In the genomic region with DNA sequence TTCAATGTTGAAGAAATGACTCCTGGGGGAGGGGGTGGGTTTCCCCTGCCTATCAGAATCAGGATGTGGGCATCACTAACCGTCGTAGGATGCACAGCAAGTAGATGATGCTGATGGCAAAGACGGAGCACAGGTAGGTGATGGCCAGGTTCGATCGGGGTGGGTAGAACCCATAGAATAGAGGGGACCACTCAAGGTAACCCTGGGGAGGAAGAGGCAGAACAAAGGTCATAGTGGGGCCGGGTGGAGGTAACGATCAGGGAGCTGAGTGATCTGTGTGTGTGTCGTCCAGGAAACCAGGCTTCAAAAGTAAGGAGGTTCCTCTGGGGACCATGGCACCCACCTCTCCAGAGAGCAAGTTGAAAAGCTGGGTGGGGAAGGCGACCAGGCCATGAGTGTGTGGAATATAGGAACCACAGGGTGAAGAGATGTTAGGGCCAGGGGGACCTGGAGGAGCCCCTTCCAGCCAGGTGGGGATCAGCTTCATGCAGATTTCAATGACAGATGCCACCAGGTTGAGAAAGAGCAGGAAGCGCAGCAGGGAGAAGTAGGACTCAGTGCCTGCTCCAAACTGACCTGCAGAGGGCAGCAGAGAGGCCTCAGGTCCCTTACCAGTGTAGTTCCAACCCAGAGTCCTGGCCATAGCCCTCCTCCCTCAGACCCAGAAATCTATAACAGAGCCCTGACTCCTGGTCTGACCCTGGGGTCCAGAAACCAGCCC, we compare ENCODE assay signal across 7 mouse cellular contexts. TPM values are rescaled to one million over a fixed set of nuclear protein-coding genes. Genes with fewer than 3 reads are reported as not detected.
A peak's percentile ranks its signal among the peaks of the same experiment; 100 is the strongest.
DNase-seq lines count a peak whose midpoint lies in the region; ATAC-seq and TF ChIP-seq lines count a peak whose summit lies in the region.

No protein-coding gene starts in this region.

- peak; percentile 91 for DNase-seq in adrenal gland, postnatal 14 days
- DNase-seq in embryonic facial prominence, embryonic 11.5 days (ENCODE audit: low spot score): peak; percentile 88
- DNase-seq in heart, adult 2 months: peak; percentile 77 to 84
- peak; percentile 56 to 83 for DNase-seq in kidney, adult 8-10 months
- peak; percentile 93 for DNase-seq in midbrain, embryonic 14.5 days
- DNase-seq in spleen, adult 18-20 months: peak; percentile 64 to 82

- H3K4me3 ChIP-seq in embryonic facial prominence, embryonic 11.5 days (ENCODE audit: low read depth, low read length): no peak overlapping the region
- H3K4me3 ChIP-seq in heart, adult 2 months: no peak overlapping the region
- no peak overlapping the region for H3K4me3 ChIP-seq in limb, embryonic 12.5 days (replicated peaks)
- H3K4me3 ChIP-seq in midbrain, embryonic 14.5 days (replicated peaks; ENCODE audit: low read depth, low read length): no peak overlapping the region

- H3K4me1 ChIP-seq in embryonic facial prominence, embryonic 11.5 days (ENCODE audit: control insufficient read depth, insufficient read depth, low read length): no peaks in the 10 kb centered on the region
- no peaks in the 10 kb centered on the region for H3K4me1 ChIP-seq in heart, adult 2 months (ENCODE audit: control insufficient read depth, insufficient read depth, low read length)
- H3K4me1 ChIP-seq in limb, embryonic 12.5 days (replicated peaks): no peaks in the 10 kb centered on the region
- H3K4me1 ChIP-seq in midbrain, embryonic 14.5 days (ENCODE audit: control insufficient read depth, insufficient read depth, low read length): no peaks in the 10 kb centered on the region

- H3K4me2 ChIP-seq in embryonic facial prominence, embryonic 11.5 days (ENCODE audit: low read depth, low read length): no peak overlapping the region
- H3K4me2 ChIP-seq in limb, embryonic 12.5 days: no peak overlapping the region
- H3K4me2 ChIP-seq in midbrain, embryonic 14.5 days (ENCODE audit: low read length): no peak overlapping the region

- H3K27me3 ChIP-seq in embryonic facial prominence, embryonic 11.5 days (ENCODE audit: control insufficient read depth, insufficient read depth, low read length): no peaks in the 10 kb centered on the region
- H3K27me3 ChIP-seq in heart, adult 2 months (ENCODE audit: control insufficient read depth, insufficient read depth, low read length): no peaks in the 10 kb centered on the region
- no peaks in the 10 kb centered on the region for H3K27me3 ChIP-seq in limb, embryonic 12.5 days
- H3K27me3 ChIP-seq in midbrain, embryonic 14.5 days (ENCODE audit: control insufficient read depth, insufficient read depth, low read length): no peaks in the 10 kb centered on the region

- no peak for TF ChIP-seq POLR2A in heart, adult 2 months (IDR thresholded peaks at IDR 0.05; ENCODE audit: insufficient read depth, low read depth, low read length)

- TF ChIP-seq CTCF in heart, adult 2 months (IDR thresholded peaks at IDR 0.05): peak; percentile 99

- H3K27ac ChIP-seq in embryonic facial prominence, embryonic 11.5 days (replicated peaks; ENCODE audit: low read depth, low read length): no peak overlapping the region
- no peak overlapping the region for H3K27ac ChIP-seq in heart, adult 2 months
- H3K27ac ChIP-seq in limb, embryonic 12.5 days: no peak overlapping the region
- H3K27ac ChIP-seq in midbrain, embryonic 14.5 days (replicated peaks; ENCODE audit: low read depth, low read length): no peak overlapping the region

- peak; percentile 87 for ATAC-seq in embryonic facial prominence, embryonic 11.5 days (replicated peaks; ENCODE audit: insufficient number of reproducible peaks, low FRiP score, low TSS enrichment, low read depth)
- ATAC-seq in limb, embryonic 12.5 days (ENCODE audit: insufficient number of reproducible peaks, insufficient read depth, low FRiP score, low TSS enrichment, low read depth): peak; percentile 79
- peak; percentile 85; the same call in 1 of the 2 replicates for ATAC-seq in midbrain, embryonic 14.5 days (ENCODE audit: low FRiP score, low TSS enrichment)

- intact Hi-C loops in heart, adult 2 months (cut with DNase I): loop anchor here (5.0 kb wide), 1 partner anchor 67 kb away; no protein-coding TSS in a partner anchor

- no peaks in the 10 kb centered on the region for H3K79me2 ChIP-seq in heart, adult 2 months (replicated peaks; ENCODE audit: control insufficient read depth, insufficient read depth, low read length)

- no peaks in the 10 kb centered on the region for H3K36me3 ChIP-seq in embryonic facial prominence, embryonic 11.5 days (replicated peaks; ENCODE audit: control insufficient read depth, insufficient read depth, low read depth, low read length)
- no peaks in the 10 kb centered on the region for H3K36me3 ChIP-seq in heart, adult 2 months (ENCODE audit: control insufficient read depth, insufficient read depth, low read length)
- peaks cover 13% of the 10 kb centered on the region for H3K36me3 ChIP-seq in limb, embryonic 12.5 days
- 0 out of 2 replicates have a peak, but pooled peaks cover 5% of the 10 kb centered on the region for H3K36me3 ChIP-seq in midbrain, embryonic 14.5 days (ENCODE audit: control insufficient read depth, insufficient read depth, low read length)

- TF ChIP-seq EP300 in heart, adult 2 months (IDR thresholded peaks at IDR 0.05; ENCODE audit: insufficient read depth, low read depth, low read length): no peak

- no peak overlapping the region for H3K9ac ChIP-seq in embryonic facial prominence, embryonic 11.5 days (replicated peaks; ENCODE audit: low read length)
- H3K9ac ChIP-seq in heart, adult 2 months (ENCODE audit: low read depth, low read length): no peak overlapping the region
- no peak overlapping the region for H3K9ac ChIP-seq in limb, embryonic 12.5 days (replicated peaks)
- no peak overlapping the region for H3K9ac ChIP-seq in midbrain, embryonic 14.5 days (replicated peaks; ENCODE audit: low read length)

- H3K9me3 ChIP-seq in embryonic facial prominence, embryonic 11.5 days (replicated peaks; ENCODE audit: control insufficient read depth, low read length): no peaks in the 10 kb centered on the region
- no peaks in the 10 kb centered on the region for H3K9me3 ChIP-seq in limb, embryonic 12.5 days
- H3K9me3 ChIP-seq in midbrain, embryonic 14.5 days (ENCODE audit: control insufficient read depth, low read length): no peaks in the 10 kb centered on the region

- 74% methylated on average over 10 of the region's 10 CpGs for WGBS in embryonic facial prominence, embryonic 11.5 days
- WGBS in heart, adult 2 months: 66% methylated on average over 10 of the region's 10 CpGs
- WGBS in limb, embryonic 12.5 days: 67% methylated on average over 10 of the region's 10 CpGs
- 67% methylated on average over 10 of the region's 10 CpGs for WGBS in midbrain, embryonic 14.5 days

RNA-seq across cellular contexts. Expression of gene Tmc4, which starts 2.7 kb away (rescaled TPM):
- 5.6 and 6.9 TPM in 2 replicates for total RNA-seq in adrenal gland, postnatal 14 days (2021)
- 3.9 and 4.3 TPM in 2 replicates for polyA plus RNA-seq in embryonic facial prominence, embryonic 11.5 days (2014; fragmentation: Nextera tagmentation; extraction: Ambion mirVana)
- 1 to 10 TPM; 1.4 to 2.1 TPM for total RNA-seq in heart, adult 2 months (2021)
- polyA plus RNA-seq in heart, adult 2 months (2012; rRNA removed): 3.3 and 4.9 TPM in 2 replicates
- 6.6 and 6.7 TPM in 2 replicates for polyA plus RNA-seq in limb, embryonic 12.5 days (2016; fragmentation: Nextera tagmentation; extraction: Ambion mirVana)
- polyA plus RNA-seq in midbrain, embryonic 14.5 days (2014; fragmentation: Nextera tagmentation; extraction: Ambion mirVana): 3.0 and 3.2 TPM in 2 replicates

RNA-seq across cellular contexts. Expression of gene Leng1, which starts 9.0 kb away (rescaled TPM):
- total RNA-seq in adrenal gland, postnatal 14 days (2021): 14.7 and 15.9 TPM in 2 replicates
- 15.3 and 16.5 TPM in 2 replicates for polyA plus RNA-seq in embryonic facial prominence, embryonic 11.5 days (2014; fragmentation: Nextera tagmentation; extraction: Ambion mirVana)
- 10 to 100 TPM; 11.8 to 12.8 TPM for total RNA-seq in heart, adult 2 months (2021)
- 4.8 and 5.9 TPM in 2 replicates for polyA plus RNA-seq in heart, adult 2 months (2012; rRNA removed)
- polyA plus RNA-seq in limb, embryonic 12.5 days (2016; fragmentation: Nextera tagmentation; extraction: Ambion mirVana): 19.5 and 20.7 TPM in 2 replicates
- 10.6 TPM in 2 replicates for polyA plus RNA-seq in midbrain, embryonic 14.5 days (2014; fragmentation: Nextera tagmentation; extraction: Ambion mirVana)

RNA-seq across cellular contexts. Expression of gene Tsen34, which starts 18.0 kb away (rescaled TPM):
- 97.1 and 101 TPM in 2 replicates for total RNA-seq in adrenal gland, postnatal 14 days (2021)
- 257 and 283 TPM in 2 replicates for polyA plus RNA-seq in embryonic facial prominence, embryonic 11.5 days (2014; fragmentation: Nextera tagmentation; extraction: Ambion mirVana)
- total RNA-seq in heart, adult 2 months (2021): 10 to 100 TPM; 60.0 to 66.6 TPM
- 80.8 and 82.3 TPM in 2 replicates for polyA plus RNA-seq in heart, adult 2 months (2012; rRNA removed)
- polyA plus RNA-seq in limb, embryonic 12.5 days (2016; fragmentation: Nextera tagmentation; extraction: Ambion mirVana): 284 and 296 TPM in 2 replicates
- polyA plus RNA-seq in midbrain, embryonic 14.5 days (2014; fragmentation: Nextera tagmentation; extraction: Ambion mirVana): 232 and 277 TPM in 2 replicates

RNA-seq across cellular contexts. Expression of gene Mboat7, which starts 18.7 kb away (rescaled TPM):
- 51.8 and 55.3 TPM in 2 replicates for total RNA-seq in adrenal gland, postnatal 14 days (2021)
- polyA plus RNA-seq in embryonic facial prominence, embryonic 11.5 days (2014; fragmentation: Nextera tagmentation; extraction: Ambion mirVana): 27.6 and 28.4 TPM in 2 replicates
- total RNA-seq in heart, adult 2 months (2021): 10 to 100 TPM; 19.2 to 19.7 TPM
- polyA plus RNA-seq in heart, adult 2 months (2012; rRNA removed): 24.9 and 25.0 TPM in 2 replicates
- polyA plus RNA-seq in limb, embryonic 12.5 days (2016; fragmentation: Nextera tagmentation; extraction: Ambion mirVana): 59.4 and 61.4 TPM in 2 replicates
- polyA plus RNA-seq in midbrain, embryonic 14.5 days (2014; fragmentation: Nextera tagmentation; extraction: Ambion mirVana): 70.6 and 70.7 TPM in 2 replicates

RNA-seq across cellular contexts. Expression of gene Rps9, which starts 29.1 kb away (rescaled TPM):
- total RNA-seq in adrenal gland, postnatal 14 days (2021): 962 and 1,107 TPM in 2 replicates
- 1,406 and 1,416 TPM in 2 replicates for polyA plus RNA-seq in embryonic facial prominence, embryonic 11.5 days (2014; fragmentation: Nextera tagmentation; extraction: Ambion mirVana)
- total RNA-seq in heart, adult 2 months (2021): 100 to 1,000 TPM; 584 to 688 TPM
- polyA plus RNA-seq in heart, adult 2 months (2012; rRNA removed): 761 and 901 TPM in 2 replicates
- polyA plus RNA-seq in limb, embryonic 12.5 days (2016; fragmentation: Nextera tagmentation; extraction: Ambion mirVana): 1,389 and 1,455 TPM in 2 replicates
- 857 and 868 TPM in 2 replicates for polyA plus RNA-seq in midbrain, embryonic 14.5 days (2014; fragmentation: Nextera tagmentation; extraction: Ambion mirVana)
